Mouse (Mus musculus) lung, postnatal 0 days (tissue): ENCODE data around the gene Gm614.

Source experiments
- CTCF ChIP-seq: IDR thresholded peaks from 2 replicates; pipeline ENCODE4 v1.5.1; 2016; ENCODE audit warnings: antibody characterized with exemption, mild to moderate bottlenecking
- EP300 ChIP-seq: IDR thresholded peaks from 2 replicates; pipeline ENCODE4 v1.6.1; 2016; ENCODE audit warnings: antibody characterized with exemption, mild to moderate bottlenecking, control low read depth

- no peak for TF ChIP-seq EP300
- TF ChIP-seq CTCF = no peak
These were observed 25.2 kb upstream of the Gm614 start for GRCm38 (mm10) chrX:101289037-101289436.
